ENCODE assay signal across 8 mouse cellular contexts in the genomic region with DNA sequence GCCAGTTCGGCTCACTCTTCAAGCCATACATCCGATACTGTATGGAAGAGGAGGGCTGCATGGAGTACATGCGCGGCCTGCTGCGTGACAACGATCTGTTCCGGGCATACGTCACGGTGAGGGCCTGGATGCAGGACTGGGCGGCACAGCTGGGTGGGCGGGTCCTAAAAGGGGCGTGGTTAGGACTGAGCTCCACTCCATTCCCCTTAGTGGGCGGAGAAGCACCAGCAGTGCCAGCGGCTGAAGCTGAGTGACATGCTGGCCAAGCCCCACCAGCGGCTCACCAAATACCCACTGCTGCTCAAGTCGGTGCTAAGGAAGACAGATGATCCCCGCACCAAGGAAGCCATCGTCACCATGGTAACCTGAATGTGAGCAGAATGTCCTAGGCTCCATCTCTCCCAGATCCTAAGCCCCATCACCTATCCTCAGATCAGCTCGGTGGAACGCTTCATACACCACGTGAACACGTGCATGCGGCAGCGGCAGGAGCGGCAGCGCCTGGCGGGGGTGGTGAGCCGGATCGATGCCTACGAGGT. TPM values are rescaled to one million over a fixed set of nuclear protein-coding genes. Genes with fewer than 3 reads are reported as not detected.
A peak's percentile ranks its signal among the peaks of the same experiment; 100 is the strongest.
DNase-seq lines count a peak whose midpoint lies in the region; ATAC-seq lines count a peak whose summit lies in the region.

No protein-coding gene starts in this region.

- 23% methylated on average over 30 of the region's 30 CpGs for WGBS in lung, embryonic 16.5 days

- peak overlapping the region; percentile 44; the same call in 1 of the 2 replicates for H3K9ac ChIP-seq in lung, embryonic 16.5 days (ENCODE audit: low read length)

- no peaks in the 10 kb centered on the region for H3K27me3 ChIP-seq in lung, embryonic 16.5 days (ENCODE audit: control insufficient read depth, insufficient read depth, low read depth, low read length)

- peak overlapping the region; percentile 87 for H3K27ac ChIP-seq in lung, embryonic 16.5 days (ENCODE audit: low read length)

- peak overlapping the region; percentile 39 for H3K4me3 ChIP-seq in lung, embryonic 16.5 days (ENCODE audit: low read length)

- peaks cover 31% of the 10 kb centered on the region for H3K36me3 ChIP-seq in lung, embryonic 16.5 days (ENCODE audit: control insufficient read depth, insufficient read depth, low read length)

- no peaks in the 10 kb centered on the region for H3K9me3 ChIP-seq in lung, embryonic 16.5 days (ENCODE audit: control insufficient read depth, low read length)

- peak overlapping the region; percentile 60 for H3K4me2 ChIP-seq in lung, embryonic 16.5 days (ENCODE audit: low read depth, low read length)

- H3K4me1 ChIP-seq in lung, embryonic 16.5 days (replicated peaks; ENCODE audit: control insufficient read depth, insufficient read depth, low read length), result peaks cover 13% of the 10 kb centered on the region

- peak; percentile 19; a peak in 1 of 4 replicates for ATAC-seq in hematopoietic stem cell, adult 5-6 weeks (replicated peaks in 1 of 2; ENCODE audit: insufficient read depth in 1 of 2, low FRiP score in 2 of 2, low TSS enrichment in 1 of 2, low read depth in 1 of 2, poor library complexity in 2 of 2, severe bottlenecking in 2 of 2)
- ATAC-seq in lung, embryonic 16.5 days (ENCODE audit: low read depth), result peak; percentile 92

- peak; percentile 76 to 80 for DNase-seq in urinary bladder, adult 18-20 months (ENCODE audit: low spot score in 2 of 2)
- no peak for DNase-seq in urinary bladder, adult 2 months (ENCODE audit: low spot score)
- DNase-seq in embryo, embryonic 11 days, result peak; percentile 93
- peak; percentile 55 to 69 for DNase-seq in layer of hippocampus, postnatal 10 days (ENCODE audit: low spot score in 2 of 2)
- DNase-seq in retina, embryonic 14.5 days (ENCODE audit: low spot score), result peak; percentile 95
- no peak for DNase-seq in thymus, postnatal 25 days

RNA-seq across cellular contexts. Expression of a gene that starts 7.7 kb away (rescaled TPM):
- polyA plus RNA-seq in urinary bladder, adult 2 months (2012; rRNA removed), result 3.7 TPM in 2 replicates
- total RNA-seq in hematopoietic stem cell, adult 5-6 weeks (2017), result 0.69 and 1.1 TPM in 2 replicates
- 10 to 100 TPM; 14.0 to 15.1 TPM for total RNA-seq in layer of hippocampus, postnatal 10 days (2021)
- 1.6 and 2.4 TPM in 2 replicates for polyA plus RNA-seq in lung, embryonic 16.5 days (2015; fragmentation: Nextera tagmentation; extraction: Ambion mirVana)

RNA-seq across cellular contexts. Expression of a gene that starts 35.7 kb away (rescaled TPM):
- 13.2 and 14.6 TPM in 2 replicates for polyA plus RNA-seq in urinary bladder, adult 2 months (2012; rRNA removed)
- total RNA-seq in hematopoietic stem cell, adult 5-6 weeks (2017), result 3.8 and 3.9 TPM in 2 replicates
- total RNA-seq in layer of hippocampus, postnatal 10 days (2021), result 10 to 100 TPM; 76.0 to 79.6 TPM
- polyA plus RNA-seq in lung, embryonic 16.5 days (2015; fragmentation: Nextera tagmentation; extraction: Ambion mirVana), result 23.3 and 24.1 TPM in 2 replicates

RNA-seq across cellular contexts. Expression of a gene that starts 44.1 kb away (rescaled TPM):
- polyA plus RNA-seq in urinary bladder, adult 2 months (2012; rRNA removed), result 6.0 and 7.8 TPM in 2 replicates
- total RNA-seq in hematopoietic stem cell, adult 5-6 weeks (2017), result 0.89 and 1.6 TPM in 2 replicates
- under 1 TPM; 0.62 to 0.78 TPM for total RNA-seq in layer of hippocampus, postnatal 10 days (2021)
- polyA plus RNA-seq in lung, embryonic 16.5 days (2015; fragmentation: Nextera tagmentation; extraction: Ambion mirVana), result 6.6 and 10.1 TPM in 2 replicates

RNA-seq across cellular contexts. Expression of a gene that starts 50.6 kb away (rescaled TPM):
- polyA plus RNA-seq in urinary bladder, adult 2 months (2012; rRNA removed), result 0.23 and 0.46 TPM in 2 replicates
- total RNA-seq in hematopoietic stem cell, adult 5-6 weeks (2017), result not detected in 2 replicates
- not detected for total RNA-seq in layer of hippocampus, postnatal 10 days (2021)
- 0.54 and 0.87 TPM in 2 replicates for polyA plus RNA-seq in lung, embryonic 16.5 days (2015; fragmentation: Nextera tagmentation; extraction: Ambion mirVana)

Comparison
In these comparisons a context has a peak if more than half of its experiments do, and no peak if none do; other contexts are left out.
1. DNase-seq: peak in urinary bladder, adult 18-20 months (2 of 2), embryo, embryonic 11 days (single experiment), layer of hippocampus, postnatal 10 days (2 of 2) and retina, embryonic 14.5 days (single experiment); none in urinary bladder, adult 2 months (single experiment) and thymus, postnatal 25 days (single experiment).
2. RNA of a gene that starts 35.7 kb away (total RNA-seq): 76.0 to 79.6 TPM in layer of hippocampus, postnatal 10 days; 3.8 to 3.9 TPM in hematopoietic stem cell, adult 5-6 weeks; every median in the first group is over 10 times any median in the second.